Mouse (Mus musculus) spleen, adult 12 weeks (tissue): ENCODE data around the gene Rhbdl1.

Experiments
- DNase-seq: peaks from one replicate; pipeline ENCODE4 v3.0.0; 2022; ENCODE audit warnings: low spot score

The Rhbdl1 gene

DNA sequence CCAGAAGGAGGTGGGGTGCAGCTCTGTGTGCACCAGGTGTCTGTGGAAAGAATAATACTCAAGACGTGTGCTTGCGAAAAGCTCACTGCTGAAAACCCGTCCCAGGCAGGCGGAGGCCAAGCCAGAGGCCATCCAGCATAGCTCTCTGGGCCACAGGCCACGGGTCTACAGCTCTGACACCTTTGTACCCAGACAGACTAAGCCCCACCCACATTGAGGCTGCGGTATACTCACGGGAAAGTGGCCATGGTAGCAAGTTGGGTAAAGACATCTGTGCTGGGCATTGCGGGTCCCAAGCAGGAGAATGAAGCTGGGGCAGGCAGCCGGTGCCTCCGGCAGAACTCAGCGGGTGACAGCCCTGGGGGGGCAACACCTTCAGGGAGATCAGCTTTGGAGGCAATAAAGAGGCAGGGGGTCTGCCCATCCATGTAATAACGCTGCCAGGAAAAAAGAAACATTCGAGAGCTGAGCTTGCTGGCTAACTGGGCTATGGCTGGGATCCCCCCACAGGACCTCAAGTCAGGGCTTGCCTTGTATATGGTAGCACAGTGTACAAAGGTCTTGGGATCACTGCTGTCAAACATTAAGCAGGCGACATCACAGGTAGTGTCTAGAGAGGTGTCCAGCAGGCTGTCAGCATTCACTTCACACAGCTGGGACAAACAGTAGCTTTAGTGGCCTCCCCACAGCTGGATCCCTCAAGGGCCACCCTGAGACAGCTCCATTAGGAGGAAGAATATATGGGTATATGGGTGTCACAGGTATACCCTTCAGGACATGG is 2.5 kb upstream of the Rhbdl1 start:
- DNase-seq, result no peak

DNA sequence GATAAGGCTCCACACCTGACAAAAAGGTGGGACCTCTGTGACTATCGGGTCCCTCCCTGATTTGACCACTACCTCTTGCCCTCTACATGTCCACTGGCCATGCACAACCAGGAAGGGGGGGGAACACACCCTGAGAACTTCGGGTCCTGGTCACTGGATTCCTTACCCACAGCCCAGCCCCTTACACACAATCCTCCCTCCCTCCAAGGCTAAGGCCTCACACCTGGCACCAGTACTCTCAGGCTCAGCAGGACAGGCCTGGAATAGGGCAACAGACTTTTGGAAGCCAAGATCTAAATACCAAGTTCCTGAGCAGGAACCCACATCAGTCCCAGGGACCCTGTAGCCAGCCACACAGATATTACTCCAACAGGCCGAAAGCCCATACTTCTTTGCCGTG is 1.8 kb upstream of the Rhbdl1 start:
- no peak for DNase-seq

DNA sequence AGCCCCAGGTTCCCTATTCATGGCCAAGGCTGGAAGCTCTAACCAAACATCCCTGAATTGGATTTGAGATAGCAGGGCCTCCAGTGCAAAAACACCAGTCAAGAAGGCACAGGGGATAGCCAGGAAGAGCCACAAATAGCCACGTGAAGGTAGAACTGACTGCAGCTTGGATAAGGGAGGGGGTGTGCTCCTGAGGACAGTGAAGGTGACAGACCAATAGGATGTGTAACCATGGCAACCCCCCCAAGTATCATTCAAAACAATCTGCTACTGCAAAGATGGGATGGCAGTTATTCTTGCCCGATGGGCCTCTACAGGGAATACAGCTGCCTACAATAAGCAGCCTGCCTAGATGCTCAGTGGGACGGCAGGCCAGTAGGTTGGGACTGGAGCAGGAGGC is 438 bp upstream of the Rhbdl1 start:
- DNase-seq, result no peak

DNA sequence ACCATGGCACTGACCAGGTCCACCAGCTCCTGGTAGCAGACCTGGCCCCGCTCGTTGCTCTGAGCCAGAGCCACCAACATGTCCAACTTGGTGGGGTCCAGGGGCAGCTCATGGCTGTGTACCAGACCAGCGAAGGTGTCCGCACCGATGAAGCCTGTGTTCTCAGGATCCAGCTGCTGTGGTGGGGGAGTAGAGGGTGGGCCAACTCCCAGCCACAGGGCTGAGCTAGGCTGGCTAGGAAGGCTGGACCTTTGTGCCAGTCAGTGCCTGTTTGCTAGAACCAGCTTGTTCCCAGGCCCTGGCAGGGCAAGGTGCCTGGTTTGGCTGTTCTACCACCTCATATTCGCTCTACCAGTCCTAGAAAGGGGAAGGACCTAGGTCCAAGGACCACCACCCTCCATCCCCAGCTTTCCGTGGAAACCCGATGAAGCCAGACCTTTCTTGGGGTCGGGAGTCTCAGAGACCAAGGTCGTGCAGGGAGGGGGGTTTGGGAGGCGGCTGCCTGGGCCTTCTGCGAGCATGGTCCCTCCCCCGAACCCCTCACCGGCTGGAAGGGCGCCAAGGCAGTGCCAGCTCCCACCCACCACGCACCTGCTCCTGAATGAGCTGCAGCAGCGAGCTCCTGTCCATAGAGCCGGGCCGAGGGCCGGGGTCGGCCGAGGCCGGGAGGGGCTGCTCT is 559 bp downstream of the Rhbdl1 start:
- no peak for DNase-seq

DNA sequence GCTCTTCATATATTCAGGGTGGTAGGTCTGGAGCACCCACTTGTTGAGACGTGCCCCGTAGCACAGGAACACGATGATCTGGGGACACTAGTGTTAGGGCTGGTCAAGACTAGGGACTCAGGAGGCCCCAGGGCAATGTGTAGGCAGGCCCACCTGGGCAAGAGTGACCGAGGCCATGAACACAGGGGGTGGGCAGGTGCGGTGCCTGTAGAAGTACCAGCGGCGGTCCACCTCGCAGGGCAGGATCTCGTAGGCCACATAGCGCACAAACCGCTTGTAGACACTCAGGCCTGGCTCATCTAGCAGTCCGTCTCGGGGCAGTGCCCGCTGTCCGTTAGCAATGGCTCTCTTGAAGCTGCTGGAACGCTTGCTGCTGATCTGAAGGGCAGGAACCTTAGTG is 1.3 kb downstream of the Rhbdl1 start:
- no peak for DNase-seq

DNA sequence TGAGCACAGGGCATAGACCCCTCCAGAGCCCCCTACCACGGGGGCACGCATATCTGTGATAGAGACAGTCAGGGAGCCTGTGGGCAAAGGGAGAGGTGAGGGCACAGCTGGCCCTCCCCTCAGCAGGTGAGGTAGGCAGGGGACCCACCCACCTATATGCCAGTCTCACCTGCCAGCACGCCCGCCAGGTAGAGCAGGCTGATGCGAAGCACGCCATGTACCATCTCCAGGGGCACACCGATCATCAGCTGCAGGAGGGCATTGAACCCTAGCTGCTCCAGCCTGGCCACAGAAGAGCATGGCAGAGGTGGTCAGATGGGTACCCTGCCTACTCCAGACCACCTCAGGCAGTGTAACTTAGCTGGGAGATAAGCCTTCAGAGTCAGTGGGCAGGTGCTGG is 1.8 kb downstream of the Rhbdl1 start:
- DNase-seq, result no peak

DNA sequence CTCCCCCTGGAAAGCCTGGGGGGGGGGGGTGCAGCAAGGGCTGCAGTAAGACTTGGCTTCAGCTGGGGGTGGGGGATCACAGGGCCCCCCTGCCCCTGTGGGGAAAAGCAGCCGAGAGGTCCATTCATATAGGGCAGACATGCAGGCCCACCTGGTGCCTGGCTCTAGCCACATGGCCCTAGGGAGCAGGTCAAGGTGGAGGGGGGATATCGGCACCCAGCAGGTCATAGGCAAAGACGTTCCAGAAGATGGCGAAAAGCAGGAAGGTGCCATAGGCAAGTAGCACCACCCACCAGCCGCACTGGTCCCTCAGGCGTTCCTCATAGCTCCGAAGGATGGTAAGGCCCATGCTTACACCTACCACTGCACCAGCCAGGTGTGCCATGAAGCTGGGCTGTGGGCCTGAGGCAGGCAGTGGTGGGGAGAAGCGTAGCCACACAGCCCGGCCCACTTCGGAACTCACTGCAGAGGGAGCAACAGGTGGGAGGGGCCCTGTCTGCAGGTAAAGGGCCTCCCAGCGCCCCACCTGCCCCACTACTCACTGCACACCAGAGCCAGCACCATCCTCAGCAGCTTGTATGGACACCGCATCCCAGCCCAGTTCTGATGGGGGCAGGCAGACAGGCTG is 2.4 kb downstream of the Rhbdl1 start:
- DNase-seq, result no peak

DNA sequence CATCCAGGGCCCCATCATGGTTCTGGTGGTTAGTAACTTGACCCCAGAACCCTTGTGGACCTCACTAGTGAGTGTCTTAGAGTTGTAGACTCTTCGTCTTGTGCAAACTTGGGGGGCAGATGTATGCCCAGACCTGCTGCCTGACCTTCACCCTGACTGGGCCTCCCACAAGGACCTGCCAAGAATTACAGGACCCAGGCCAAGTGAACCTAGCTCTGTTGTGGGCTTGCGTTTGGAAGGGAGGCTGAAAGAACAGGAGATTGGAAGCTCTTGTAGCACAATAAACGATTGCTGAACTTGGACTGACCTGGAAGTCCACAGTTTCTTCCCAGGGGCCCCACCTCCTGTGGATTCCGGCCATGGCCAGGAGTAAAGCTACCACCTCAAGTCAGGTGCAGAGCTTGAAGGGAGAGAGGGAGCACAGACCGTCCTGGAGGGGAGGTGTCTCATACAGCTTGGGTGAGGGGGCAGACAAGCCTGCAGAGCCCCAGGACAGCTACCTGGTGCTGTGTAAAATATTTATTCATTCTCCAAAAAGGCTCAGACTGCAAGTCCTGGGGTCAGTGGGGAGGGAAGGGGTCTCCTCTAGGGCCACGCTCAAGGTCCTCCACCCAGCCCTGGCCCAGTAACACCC is 3.0 kb downstream of the Rhbdl1 start:
- DNase-seq, result no peak

DNA sequence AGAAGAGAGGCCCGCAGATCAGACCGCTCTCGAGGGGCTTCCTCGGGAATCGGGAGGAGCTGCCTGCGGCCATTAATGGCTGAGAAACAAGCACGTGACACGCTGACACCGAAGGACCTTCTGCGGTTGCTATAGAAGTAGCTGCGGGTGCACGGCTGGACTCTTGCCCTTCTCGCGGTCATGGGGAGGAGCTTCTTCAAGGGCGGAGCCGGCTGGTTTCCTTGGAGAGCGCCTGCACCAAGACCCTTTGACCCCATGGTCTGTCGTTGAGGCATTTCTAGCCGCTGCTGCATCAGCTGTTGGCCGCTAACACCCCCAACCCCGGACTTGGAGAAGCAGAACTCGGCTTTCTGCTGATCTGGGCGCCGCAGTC is 3.8 kb downstream of the Rhbdl1 start, which contains the start of gene Stub1:
Gene Stub1, minus strand, starts transcription at position 114 of the 373 bp plus-strand sequence.
- no peak for DNase-seq

DNA sequence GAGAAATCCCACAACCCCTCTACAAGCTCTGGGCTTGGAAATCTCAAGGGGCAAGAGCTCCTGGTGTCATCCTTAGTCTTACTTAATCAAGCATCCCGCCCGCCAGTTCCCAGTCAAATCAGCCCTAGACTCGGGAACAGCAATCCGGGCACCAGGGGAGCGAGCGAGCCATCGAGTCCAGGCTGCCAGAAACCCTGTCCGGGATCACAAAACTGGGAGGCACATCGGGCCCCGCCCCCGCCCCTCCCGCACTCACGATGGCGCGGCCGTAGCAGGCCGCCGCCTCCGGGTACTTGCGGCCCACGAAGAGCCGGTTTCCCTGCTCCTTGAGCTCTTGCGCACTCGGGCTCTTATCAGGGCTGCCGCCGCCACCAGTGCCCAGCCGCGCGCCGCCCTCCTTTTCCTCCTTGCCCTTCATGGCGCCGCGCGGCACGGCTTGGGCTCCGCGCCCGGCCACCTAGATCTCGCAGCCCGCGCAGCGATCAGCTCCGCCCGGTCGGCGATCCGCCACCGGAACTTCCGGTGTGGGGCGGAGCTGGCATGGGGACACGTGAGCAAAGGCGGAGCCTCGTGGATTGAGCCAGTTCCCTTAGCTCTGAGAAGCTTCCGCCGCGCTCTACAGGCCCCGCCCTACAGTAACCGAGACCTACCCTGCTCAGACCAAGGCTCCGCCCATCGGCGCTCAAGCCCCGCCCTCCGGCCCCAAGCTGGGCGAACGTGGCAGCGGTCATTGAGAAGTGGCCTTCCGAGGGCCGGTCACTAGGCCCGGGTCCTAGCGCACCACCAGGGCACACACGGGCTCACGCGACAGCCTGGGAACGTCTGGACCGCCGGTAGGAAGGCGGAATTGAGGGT is 4.4 kb downstream of the Rhbdl1 start:
- peak; percentile 96 for DNase-seq

DNA sequence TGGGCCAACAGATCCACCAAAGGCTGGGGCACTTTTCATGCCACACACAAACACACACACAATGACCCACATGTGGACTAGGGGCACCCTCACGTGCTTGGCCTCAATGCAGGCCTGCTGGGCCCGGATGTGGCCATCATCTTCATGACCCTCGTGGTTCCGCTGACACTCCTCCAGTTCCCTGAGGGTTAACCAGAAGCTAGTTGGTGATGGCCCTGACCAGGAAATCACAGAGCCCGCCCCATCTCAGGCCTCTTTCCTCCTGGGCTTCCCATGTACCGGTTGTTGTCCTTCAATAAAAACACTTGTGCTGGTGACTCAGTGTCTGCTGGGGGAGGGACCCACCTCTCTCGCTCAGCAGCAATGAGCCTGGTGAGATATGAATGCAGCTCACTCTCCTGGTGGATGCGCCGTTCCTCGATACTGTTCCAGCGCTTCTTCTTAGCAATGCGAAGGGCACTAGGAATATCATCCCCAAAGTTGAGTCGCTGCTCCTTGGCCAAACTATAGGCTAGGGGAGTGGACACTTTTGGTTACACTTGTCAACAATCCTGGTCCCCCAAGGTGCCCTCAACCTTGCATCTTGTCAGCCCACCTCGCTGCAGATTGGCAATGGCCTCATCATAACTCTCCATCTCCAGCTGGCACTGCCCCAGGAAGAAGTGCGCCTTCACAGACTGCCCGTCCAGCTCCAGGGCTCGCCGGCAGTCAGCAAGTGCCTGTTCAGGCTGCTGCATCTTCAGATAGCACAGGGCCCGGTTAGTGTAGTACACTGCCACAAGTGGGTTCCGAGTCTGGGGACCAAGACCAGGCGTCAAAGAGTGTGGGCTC is 5.4 kb downstream of the Rhbdl1 start:
- no peak for DNase-seq

DNA sequence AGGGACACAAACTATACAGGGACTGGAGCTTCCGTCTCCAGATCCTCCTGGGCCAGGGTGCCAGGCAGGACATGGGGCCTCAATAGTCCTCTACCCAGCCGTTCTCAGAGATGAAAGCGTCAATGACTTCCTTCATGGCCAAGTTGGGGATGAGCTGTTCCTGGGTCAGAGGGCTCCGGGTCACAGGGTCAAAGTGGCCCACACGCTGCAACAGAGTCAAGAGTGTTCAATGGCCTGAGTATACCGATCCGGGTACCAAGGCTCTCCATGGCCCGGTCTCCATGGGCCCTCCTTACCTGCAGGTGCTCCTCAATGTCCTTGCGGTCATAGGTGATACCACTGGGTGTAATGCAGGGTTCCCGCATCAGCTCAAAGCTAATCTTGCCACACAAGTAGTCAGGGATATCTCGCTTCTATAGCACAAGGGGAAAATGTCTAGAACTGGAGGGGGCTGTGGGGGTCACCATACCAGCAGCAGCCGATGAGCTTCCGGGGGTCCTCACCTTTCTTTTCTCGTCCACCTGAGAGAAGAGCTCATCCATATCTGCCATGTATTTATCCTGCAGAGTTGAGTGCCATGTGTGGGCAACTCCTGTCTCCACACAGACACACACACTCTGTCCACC is 6.2 kb downstream of the Rhbdl1 start:
- DNase-seq, result no peak

DNA sequence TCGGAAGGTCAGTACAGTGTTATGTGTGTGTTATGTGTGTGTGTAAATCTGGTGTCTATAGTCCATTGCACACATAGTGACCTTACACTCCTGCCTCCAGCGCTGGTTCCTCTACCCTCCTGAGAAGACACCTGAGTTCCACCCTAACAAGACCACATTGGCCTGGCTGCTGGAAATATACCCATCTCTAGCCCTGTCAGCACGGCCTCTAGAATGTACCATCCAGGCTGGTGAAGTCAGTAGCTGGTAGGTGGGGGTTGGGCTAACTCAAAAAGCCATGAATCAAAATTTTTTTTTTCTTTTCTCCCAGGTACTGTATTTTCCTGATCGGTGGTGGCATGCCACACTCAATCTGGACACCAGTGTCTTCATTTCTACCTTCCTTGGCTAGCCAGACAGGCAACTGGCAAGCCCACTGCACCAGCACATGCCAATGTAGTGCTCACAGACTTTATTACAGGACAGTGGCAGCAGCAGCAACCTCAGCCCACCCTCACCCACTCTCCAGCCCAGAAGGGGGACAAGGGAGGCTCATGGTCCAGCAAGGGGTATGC is 6.8 kb downstream of the Rhbdl1 start:
- no peak for DNase-seq

DNA sequence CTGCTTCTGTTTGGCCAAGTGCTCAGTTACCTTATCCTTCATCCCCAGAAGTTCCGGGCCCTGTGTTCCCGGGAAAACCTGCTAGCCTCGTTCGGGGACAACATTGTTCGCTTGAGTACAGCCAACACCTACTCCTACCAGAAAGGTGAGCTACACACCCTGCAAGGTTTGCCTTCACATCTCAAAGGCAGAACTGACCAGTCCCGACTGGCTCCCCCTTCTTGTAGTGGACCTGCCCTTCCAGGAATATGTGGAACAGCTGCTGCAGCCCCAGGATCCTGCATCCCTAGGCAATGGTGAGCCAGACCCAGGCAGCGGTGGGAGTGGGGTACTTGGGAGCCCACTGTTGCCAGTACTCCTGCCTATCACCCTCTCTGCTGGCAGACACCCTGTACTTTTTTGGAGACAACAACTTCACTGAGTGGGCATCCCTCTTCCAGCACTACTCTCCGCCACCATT is 7.5 kb downstream of the Rhbdl1 start:
- DNase-seq, result no peak

DNA sequence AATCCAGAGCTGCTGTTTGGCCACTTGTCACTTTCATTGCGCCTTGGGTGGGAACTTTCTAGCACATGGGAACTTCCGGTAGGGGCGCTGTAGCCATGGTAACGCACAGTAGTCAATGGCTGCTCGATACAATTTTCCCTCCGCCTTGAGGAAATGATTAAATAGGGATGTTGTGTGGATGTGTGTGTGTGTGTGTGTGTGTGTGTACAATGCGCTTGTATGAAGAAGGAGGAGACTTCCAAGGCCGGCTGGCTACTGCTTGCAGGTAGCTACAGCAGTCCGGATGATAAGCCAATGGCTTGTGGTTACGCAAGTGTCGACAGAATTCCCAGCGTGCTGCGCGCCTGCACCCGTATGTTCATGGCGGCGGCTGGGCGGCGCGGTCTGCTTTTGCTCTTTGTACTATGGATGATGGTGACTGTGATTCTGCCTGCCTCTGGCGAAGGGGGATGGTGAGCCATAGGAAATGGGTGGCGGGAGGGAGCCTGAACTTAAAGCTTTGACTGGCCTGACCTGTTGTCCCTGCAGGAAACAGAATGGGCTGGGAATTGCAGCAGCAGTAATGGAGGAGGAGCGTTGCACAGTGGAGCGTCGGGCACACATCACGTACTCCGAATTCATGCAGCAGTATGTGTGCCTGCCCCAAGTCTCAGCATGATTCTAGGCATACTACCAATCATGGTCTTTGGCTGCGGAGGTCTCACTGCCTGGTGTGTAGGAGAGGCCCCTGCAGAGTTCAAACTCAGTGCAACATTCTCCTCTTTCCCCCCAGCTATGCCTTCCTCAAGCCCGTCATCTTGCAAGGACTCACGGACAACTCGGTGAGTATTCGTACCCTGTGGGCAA is 8.2 kb downstream of the Rhbdl1 start, which contains the start of gene Jmjd8:
Gene Jmjd8, plus strand, starts transcription at position 156 of the 846 bp plus-strand sequence.
- DNase-seq, result peak; percentile 56

DNA sequence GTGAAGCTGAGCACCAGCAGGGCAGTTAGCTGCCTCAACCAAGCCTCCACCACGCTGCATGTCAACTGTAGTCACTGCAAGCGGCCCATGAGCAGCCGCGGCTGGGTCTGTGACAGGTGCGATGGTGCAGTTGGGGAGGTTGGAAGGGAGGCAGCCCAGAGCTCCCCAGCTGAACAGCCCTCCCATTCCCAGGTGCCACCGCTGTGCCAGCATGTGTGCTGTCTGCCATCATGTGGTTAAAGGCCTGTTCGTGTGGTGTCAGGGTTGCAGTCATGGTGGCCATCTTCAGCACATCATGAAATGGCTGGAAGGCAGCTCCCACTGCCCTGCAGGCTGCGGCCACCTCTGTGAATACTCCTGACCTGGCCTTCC is 8.9 kb downstream of the Rhbdl1 start:
- no peak for DNase-seq

DNA sequence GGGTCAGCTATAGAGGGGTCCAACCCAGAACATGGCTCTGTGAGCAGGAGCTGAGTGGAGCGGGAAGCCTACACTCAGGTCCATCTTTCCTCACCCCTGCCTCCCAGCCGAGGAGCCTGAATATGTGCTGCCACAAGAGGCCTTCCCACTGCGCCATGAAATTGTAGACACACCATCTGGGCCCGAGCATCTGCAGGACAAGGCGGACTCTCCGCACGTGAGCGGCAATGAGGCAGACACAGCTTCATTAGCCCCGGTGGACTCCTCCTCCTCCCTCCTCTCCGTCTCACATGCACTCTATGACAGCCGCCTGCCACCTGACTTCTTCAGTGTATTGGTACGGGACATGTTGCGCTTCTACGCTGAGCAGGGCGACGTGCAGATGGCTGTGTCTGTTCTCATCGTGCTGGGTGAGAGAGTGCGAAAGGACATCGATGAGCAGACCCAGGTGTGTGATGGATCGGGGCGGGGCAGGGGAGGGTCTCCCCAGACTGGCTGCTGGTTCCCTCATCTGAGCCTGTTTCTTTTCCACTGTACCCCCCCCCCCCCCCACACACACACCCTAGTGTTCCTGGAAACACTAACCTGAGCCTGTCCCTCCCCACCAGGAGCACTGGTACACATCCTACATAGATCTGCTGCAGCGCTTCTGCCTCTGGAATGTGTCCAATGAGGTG is 9.4 kb downstream of the Rhbdl1 start:
- no peak for DNase-seq

DNA sequence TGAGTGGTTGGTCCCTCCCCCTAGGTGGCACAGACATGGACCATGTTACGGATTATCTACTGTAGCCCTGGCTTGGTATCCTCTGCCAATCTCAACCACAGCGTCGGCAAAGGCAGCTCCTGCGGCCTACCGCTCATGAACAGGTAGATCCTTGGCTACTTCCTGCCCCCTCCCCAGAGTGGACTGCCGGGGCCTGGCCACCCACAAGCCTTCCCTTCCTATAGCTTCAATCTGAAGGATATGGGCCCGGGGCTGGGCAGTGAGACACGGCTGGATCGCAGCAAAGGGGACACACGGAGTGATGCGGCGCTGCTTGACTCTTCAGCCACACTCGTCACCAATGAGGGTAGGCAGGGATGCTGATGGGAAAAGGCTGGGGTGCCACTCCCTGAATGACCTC is 10.1 kb downstream of the Rhbdl1 start:
- no peak for DNase-seq
